Mouse (Mus musculus) CH12.LX (cell line): Measurements from ENCODE around the gene Gnai1. TPM values are rescaled to one million over a fixed set of nuclear protein-coding genes. Genes with fewer than 3 reads are reported as not detected.

Experiments used
- DNase-seq: peaks from one replicate; pipeline ENCODE4 v3.0.0-alpha.2; 2013; ENCODE audit errors: extremely low read depth
- H3K27ac ChIP-seq: 2 replicates; pipeline ENCODE4 v1.5.1; 2012; ENCODE audit warnings: low read depth, mild to moderate bottlenecking, control low read depth, moderate library complexity; ENCODE audit not compliant: insufficient read depth
- H3K27me3 ChIP-seq: replicated peaks from 2 replicates; pipeline ENCODE3; 2012; ENCODE audit warnings: inconsistent platforms
- H3K36me3 ChIP-seq, 2 experiments: replicated peaks in 1 of 2; 2 replicates each; pipeline versions ENCODE3 to v1.6.1; 2012; ENCODE audit warnings: inconsistent platforms in 1 of 2, low read length in 1 of 2, mild to moderate bottlenecking in 1 of 2, mixed read lengths in 1 of 2, moderate library complexity in 1 of 2; ENCODE audit not compliant: control insufficient read depth in 1 of 2, insufficient read depth in 1 of 2
- H3K4me1 ChIP-seq, 2 experiments: 2 replicates each; pipeline ENCODE4 v1.6.1; 2012; ENCODE audit warnings: inconsistent platforms in 1 of 2, moderate library complexity in 1 of 2; ENCODE audit not compliant: insufficient read depth in 2 of 2, control insufficient read depth in 1 of 2
- H3K4me2 ChIP-seq: 2 replicates; pipeline ENCODE4 v1.6.1; 2012; ENCODE audit warnings: low read depth, mild to moderate bottlenecking, control low read depth; ENCODE audit not compliant: poor library complexity, insufficient read depth, severe bottlenecking
- H3K4me3 ChIP-seq, 3 experiments: fragments of 150-350 bp in 1 of 3; sonication (generic) in 1 of 3; replicated peaks in 1 of 3; 2 replicates each; pipeline versions ENCODE3 to v1.5.1; 2011 to 2012; ENCODE audit warnings: low read depth in 2 of 3, low read length in 2 of 3, mild to moderate bottlenecking in 2 of 3, moderate library complexity in 2 of 3, control low read depth in 1 of 3, improper control_type of control experiment in 1 of 3, inconsistent platforms in 1 of 3, mixed read lengths in 1 of 3; ENCODE audit not compliant: poor library complexity in 1 of 3
- H3K79me2 ChIP-seq: replicated peaks from 2 replicates; pipeline ENCODE4 v1.6.1; 2012; ENCODE audit warnings: mild to moderate bottlenecking, moderate library complexity; ENCODE audit not compliant: control insufficient read depth, poor library complexity, insufficient read depth, severe bottlenecking; ENCODE audit errors: extremely low read depth
- H3K9ac ChIP-seq: 2 replicates; pipeline ENCODE4 v1.6.1; 2012; ENCODE audit warnings: low read depth, mild to moderate bottlenecking, control low read depth, moderate library complexity; ENCODE audit not compliant: insufficient read depth
- H3K9me3 ChIP-seq: replicated peaks from 2 replicates; pipeline ENCODE3; 2012; ENCODE audit warnings: low read length, inconsistent platforms, mixed read lengths
- BHLHE40 ChIP-seq: IDR thresholded peaks from 2 replicates; pipeline ENCODE4 v1.6.1; 2011; ENCODE audit warnings: mild to moderate bottlenecking, low read depth, low read length, improper control_type of control experiment
- CHD2 ChIP-seq: IDR thresholded peaks from 2 replicates; pipeline ENCODE4 v1.6.1; 2011; ENCODE audit warnings: low read length, improper control_type of control experiment
- E2F4 ChIP-seq: IDR thresholded peaks from 2 replicates; pipeline ENCODE4 v1.6.1; 2011; ENCODE audit warnings: low read depth, low read length, improper control_type of control experiment; ENCODE audit not compliant: insufficient replicate concordance
- ELF1 ChIP-seq: IDR thresholded peaks from 2 replicates; pipeline ENCODE4 v1.6.1; 2014; ENCODE audit warnings: low read depth, mild to moderate bottlenecking, inconsistent platforms, low read length, improper control_type of control experiment
- ETS1 ChIP-seq: conservative IDR thresholded peaks from 2 replicates; pipeline ENCODE4 v1.6.1; 2012; ENCODE audit warnings: low read depth, mild to moderate bottlenecking, inconsistent platforms, low read length, improper control_type of control experiment, moderate library complexity
- GABPA ChIP-seq: IDR thresholded peaks from 2 replicates; pipeline ENCODE4 v1.6.1; 2012; ENCODE audit warnings: low read depth, low read length, improper control_type of control experiment, inconsistent platforms; ENCODE audit not compliant: insufficient replicate concordance
- IRF4 ChIP-seq: IDR thresholded peaks from 2 replicates; pipeline ENCODE4 v1.6.1; 2014; ENCODE audit warnings: low read depth, mild to moderate bottlenecking, inconsistent platforms, low read length, improper control_type of control experiment
- MAX ChIP-seq: IDR thresholded peaks from 2 replicates; pipeline ENCODE4 v1.6.1; 2011; ENCODE audit warnings: low read length, improper control_type of control experiment
- MEF2A ChIP-seq: IDR thresholded peaks from 2 replicates; pipeline ENCODE4 v1.6.1; 2014; ENCODE audit warnings: low read depth, mild to moderate bottlenecking, inconsistent platforms, low read length, improper control_type of control experiment, borderline replicate concordance
- MXI1 ChIP-seq: IDR thresholded peaks from 2 replicates; pipeline ENCODE4 v1.6.1; 2011; ENCODE audit warnings: mild to moderate bottlenecking, low read depth, low read length, improper control_type of control experiment
- MYC ChIP-seq: IDR thresholded peaks from 2 replicates; pipeline ENCODE4 v1.6.1; 2011; ENCODE audit warnings: low read depth, mild to moderate bottlenecking, improper control_type of control experiment, low read length
- PAX5 ChIP-seq: IDR thresholded peaks from 2 replicates; pipeline ENCODE4 v1.6.1; 2012; ENCODE audit warnings: low read length, inconsistent platforms, mixed read lengths
- POLR2AphosphoS2 ChIP-seq: IDR thresholded peaks from 2 replicates; pipeline ENCODE4 v1.6.1; 2011; ENCODE audit warnings: low read depth, low read length, improper control_type of control experiment
- RAD21 ChIP-seq: IDR thresholded peaks from 2 replicates; pipeline ENCODE4 v1.6.1; 2011; ENCODE audit warnings: low read depth, mild to moderate bottlenecking, low read length, improper control_type of control experiment, moderate library complexity
- RCOR1 ChIP-seq: conservative IDR thresholded peaks from 2 replicates; pipeline ENCODE4 v1.6.1; 2012; ENCODE audit warnings: low read depth, mild to moderate bottlenecking, inconsistent platforms, low read length, improper control_type of control experiment
- UBTF ChIP-seq: IDR thresholded peaks from 2 replicates; pipeline ENCODE4 v1.6.1; 2012; ENCODE audit warnings: low read depth, mild to moderate bottlenecking, inconsistent platforms, low read length, improper control_type of control experiment, moderate library complexity
- USF1 ChIP-seq: IDR thresholded peaks from 2 replicates; pipeline ENCODE4 v1.6.1; 2014; ENCODE audit warnings: low read depth, mild to moderate bottlenecking, inconsistent platforms, low read length, improper control_type of control experiment
- ZC3H11A ChIP-seq: IDR thresholded peaks from 2 replicates; pipeline ENCODE4 v1.6.1; 2012; ENCODE audit warnings: low read depth, mild to moderate bottlenecking, inconsistent platforms, low read length, improper control_type of control experiment
- ZKSCAN1 ChIP-seq: IDR thresholded peaks from 2 replicates; pipeline ENCODE4 v1.6.1; 2012; ENCODE audit warnings: low read depth, inconsistent platforms, low read length, improper control_type of control experiment, borderline replicate concordance
- ZNF384 ChIP-seq: IDR thresholded peaks from 2 replicates; pipeline ENCODE4 v1.6.1; 2012; ENCODE audit warnings: low read depth, low read length, improper control_type of control experiment, inconsistent platforms
- dilution Hi-C: fragments of 300-500 bp; cut with MboI; formaldehyde crosslinking; loops from 2 replicates; pipeline ENCODE4 v1.14.3; 2020; ENCODE audit warnings: low sequenced_read_pairs; ENCODE audit not compliant: extremely low pct_unique_long_range_greater_than_20kb, extremely low pct_ligation_motif_present
- in situ Hi-C: fragments of 300-500 bp; cut with MboI; formaldehyde crosslinking; loops from 3 replicates; pipeline ENCODE4 v1.14.3; 2019; ENCODE audit warnings: low sequenced_read_pairs, low pct_ligation_motif_present, low pct_unique_long_range_greater_than_20kb, mixed read lengths
- polyA plus RNA-seq: library from polyadenylated mRNA; unstranded; fragments of >175 nt; gene quantifications from 2 replicates; pipeline ENCODE4 v1.2.1, GENCODE M21; 2012; ENCODE audit warnings: low read depth; ENCODE audit not compliant: insufficient read length
- total RNA-seq, 2 experiments: library from RNA; depleted of rRNA; stranded (reverse); fragments of 300-350 nt in 1 of 2; fragments of >200 nt in 1 of 2; gene quantifications; 2 replicates each; pipeline ENCODE4 v1.2.3; 2012 to 2014

Gnai1 gene
- total and polyA plus RNA-seq, 3 experiments: not detected

DNA sequence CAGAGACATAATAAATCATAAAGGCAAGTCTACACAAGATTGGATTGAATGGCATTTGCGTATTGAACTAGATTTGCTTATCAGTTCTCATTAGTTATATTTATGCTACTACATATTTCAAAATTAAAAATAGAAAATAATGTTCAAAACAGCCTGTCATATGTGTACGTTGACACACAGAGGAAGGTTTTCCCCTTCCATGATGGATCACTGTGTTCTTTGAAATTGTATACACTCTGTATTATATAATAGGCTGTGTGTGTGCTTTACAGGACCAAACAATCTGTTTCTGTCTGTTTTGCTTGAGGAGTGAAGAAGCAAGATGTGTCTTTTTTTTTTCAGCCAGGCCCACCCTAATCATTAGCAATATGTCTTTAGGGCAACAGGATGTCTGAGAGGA, 141.9 kb downstream of the Gnai1 start:
- H3K4me3 ChIP-seq: no peak overlapping the region
- in situ Hi-C loops: no loop called here

DNA sequence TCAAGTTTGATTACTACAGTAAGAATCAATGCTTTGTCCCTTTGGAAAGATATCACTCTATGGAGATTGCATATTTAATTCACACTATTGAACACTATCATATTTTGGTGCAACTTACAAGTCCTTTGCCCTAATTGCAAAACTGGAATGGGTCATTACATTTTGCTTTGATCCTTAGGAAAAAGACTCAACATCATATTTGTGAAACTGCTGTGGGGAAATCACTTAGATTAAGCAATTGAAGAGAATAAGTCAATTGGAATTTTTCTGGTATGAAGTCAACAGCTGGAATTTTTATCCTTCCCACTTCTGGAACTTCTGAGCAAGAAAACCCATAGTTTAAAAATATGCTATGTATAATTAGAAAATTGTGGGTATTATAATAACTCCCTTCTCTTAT, 142.3 kb downstream of the Gnai1 start:
- dilution Hi-C loops: no loop called here
- no peaks in the 10 kb centered on the region for H3K79me2 ChIP-seq
- TF ChIP-seq RCOR1 (no peak), MEF2A (no peak), BHLHE40 (no peak), ZNF384 (no peak), UBTF (no peak), ZC3H11A (no peak), MAX (no peak), ZKSCAN1 (no peak), USF1 (no peak), RAD21 (no peak), E2F4 (no peak), IRF4 (no peak), ELF1 (no peak), MXI1 (no peak), MYC (no peak), POLR2AphosphoS2 (no peak), GABPA (no peak), PAX5 (no peak), CHD2 (no peak)

More for the DNA sequence above, 141.9 kb downstream of the Gnai1 start:
- Histone ChIP-seq H3K4me2 (no peak overlapping the region), H3K27me3 (no peaks in the 10 kb centered on the region), H3K4me1 (no peaks in the 10 kb centered on the region), H3K36me3 (no peaks in the 10 kb centered on the region), H3K9me3 (no peaks in the 10 kb centered on the region), H3K79me2 (no peaks in the 10 kb centered on the region), H3K9ac (no peak overlapping the region), H3K27ac (no peak overlapping the region)
- no peak for DNase-seq
- TF ChIP-seq ELF1 (no peak), ETS1 (no peak)
- dilution Hi-C loops: no loop called here

More for the DNA sequence above, 142.3 kb downstream of the Gnai1 start:
- H3K4me3 ChIP-seq: no peak overlapping the region
- in situ Hi-C loops: no loop called here
- H3K27ac ChIP-seq: no peak overlapping the region
- no peaks in the 10 kb centered on the region for H3K9me3 ChIP-seq
- no peaks in the 10 kb centered on the region for H3K4me1 ChIP-seq
- H3K27me3 ChIP-seq: no peaks in the 10 kb centered on the region
- H3K9ac ChIP-seq: no peak overlapping the region
- H3K4me2 ChIP-seq: no peak overlapping the region
- H3K36me3 ChIP-seq: no peaks in the 10 kb centered on the region
- no peak for DNase-seq
